Mouse (Mus musculus) midbrain, embryonic 13.5 days (tissue): ENCODE results near the gene Fam69a. TPM values are rescaled to one million over a fixed set of nuclear protein-coding genes. Genes with fewer than 3 reads are reported as not detected.

Source experiments
- ATAC-seq: fragments of 200-750 bp; cut with Nextera tagmentation; 2 replicates; pipeline ENCODE4 v1.8.0; 2017; ENCODE audit warnings: mild to moderate bottlenecking, moderate TSS enrichment, moderate library complexity
- H3K27ac ChIP-seq: fragments of 300-500 bp; sonication (generic); 2 replicates; pipeline ENCODE4 v1.5.1; 2015; ENCODE audit warnings: inconsistent platforms, mild to moderate bottlenecking, moderate library complexity
- H3K27me3 ChIP-seq: fragments of 300-500 bp; sonication (generic); 2 replicates; pipeline ENCODE4 v1.6.1; 2015; ENCODE audit warnings: mild to moderate bottlenecking, inconsistent platforms
- H3K36me3 ChIP-seq: fragments of 300-500 bp; sonication (generic); 2 replicates; pipeline ENCODE4 v1.6.1; 2015; ENCODE audit warnings: mild to moderate bottlenecking, inconsistent platforms
- H3K4me1 ChIP-seq: fragments of 300-500 bp; sonication (generic); replicated peaks from 2 replicates; pipeline ENCODE4 v1.6.1; 2015; ENCODE audit warnings: inconsistent platforms
- H3K4me2 ChIP-seq: fragments of 300-500 bp; sonication (generic); replicated peaks from 2 replicates; pipeline ENCODE4 v1.6.1; 2015; ENCODE audit warnings: moderate library complexity, mild to moderate bottlenecking, inconsistent platforms
- H3K4me3 ChIP-seq: fragments of 300-500 bp; sonication (generic); replicated peaks from 2 replicates; pipeline ENCODE4 v1.5.1; 2015; ENCODE audit warnings: mild to moderate bottlenecking, inconsistent platforms
- H3K9ac ChIP-seq: fragments of 300-500 bp; sonication (generic); replicated peaks from 2 replicates; pipeline ENCODE4 v1.6.1; 2015; ENCODE audit warnings: mild to moderate bottlenecking, inconsistent platforms
- H3K9me3 ChIP-seq: fragments of 300-500 bp; sonication (generic); 2 replicates; pipeline ENCODE4 v1.6.1; 2016; ENCODE audit warnings: mild to moderate bottlenecking, inconsistent platforms
- WGBS: fragments of 180-500 bp; shearing (Covaris S2); methylation state at CpG from one replicate; pipeline ENCODE4 v1.1.7; 2015; 5-methylcytosine and 5-hydroxymethylcytosine counted together
- polyA plus RNA-seq: library from polyadenylated mRNA; unstranded; fragments of >200 nt; fragmentation: Nextera tagmentation; extraction: Ambion mirVana; gene quantifications from 2 replicates; pipeline ENCODE4 v1.2.1, GENCODE M21; 2015

The Fam69a gene
- polyA plus RNA-seq, 1 experiment from 2014 or later: 36.0 TPM

- Histone ChIP-seq H3K4me3 (no peak overlapping the region), H3K4me1 (no peaks in the 10 kb centered on the region), H3K36me3 (no peaks in the 10 kb centered on the region), H3K9me3 (no peaks in the 10 kb centered on the region), H3K9ac (no peak overlapping the region), H3K27me3 (no peaks in the 10 kb centered on the region), H3K4me2 (no peak overlapping the region), H3K27ac (no peak overlapping the region)
- ATAC-seq: no peak
- 49% methylated on average over 2 of the region's 2 CpGs for WGBS
Observed at GRCm38 (mm10) chr5:108009721-108010120, 22.8 kb upstream of the Fam69a start.

- no peaks in the 10 kb centered on the region for H3K9me3 ChIP-seq
- H3K27me3 ChIP-seq: no peaks in the 10 kb centered on the region
- no peak overlapping the region for H3K9ac ChIP-seq
- no peak for ATAC-seq
- no peaks in the 10 kb centered on the region for H3K36me3 ChIP-seq
- no peak overlapping the region for H3K27ac ChIP-seq
- no peaks in the 10 kb centered on the region for H3K4me1 ChIP-seq
- WGBS: 79% methylated on average over 2 of the region's 2 CpGs
- H3K4me3 ChIP-seq: no peak overlapping the region
- no peak overlapping the region for H3K4me2 ChIP-seq
Observed at GRCm38 (mm10) chr5:108005134-108005533, 18.2 kb upstream of the Fam69a start.

GRCm38 (mm10) chr5:108002734-108003133 is 15.8 kb upstream of the Fam69a start:
- Histone ChIP-seq H3K27ac (no peak overlapping the region), H3K9ac (no peak overlapping the region), H3K4me2 (no peak overlapping the region), H3K27me3 (no peaks in the 10 kb centered on the region), H3K9me3 (no peaks in the 10 kb centered on the region), H3K4me3 (no peak overlapping the region), H3K4me1 (no peaks in the 10 kb centered on the region), H3K36me3 (no peaks in the 10 kb centered on the region)
- no peak for ATAC-seq
- 74% methylated on average over 5 of the region's 5 CpGs for WGBS

- ATAC-seq: peak; percentile 76
- 21% methylated on average over 20 of the region's 20 CpGs for WGBS
Observed at GRCm38 (mm10) chr5:108000776-108001548, 14.1 kb upstream of the Fam69a start.

GRCm38 (mm10) chr5:107997717-107998116 is 10.8 kb upstream of the Fam69a start:
- no peak overlapping the region for H3K4me3 ChIP-seq
- H3K27ac ChIP-seq: no peak overlapping the region
- no peak for ATAC-seq
- no peaks in the 10 kb centered on the region for H3K36me3 ChIP-seq
- WGBS: 74% methylated on average over 7 of the region's 7 CpGs
- H3K9ac ChIP-seq: no peak overlapping the region
- H3K4me2 ChIP-seq: no peak overlapping the region
- H3K27me3 ChIP-seq: no peaks in the 10 kb centered on the region
- no peaks in the 10 kb centered on the region for H3K9me3 ChIP-seq
- no peaks in the 10 kb centered on the region for H3K4me1 ChIP-seq

More at GRCm38 (mm10) chr5:108000776-108001548, 14.1 kb upstream of the Fam69a start:
- Histone ChIP-seq H3K4me3 (peak overlapping the region; percentile 48), H3K4me2 (peak overlapping the region; percentile 51), H3K27me3 (no peaks in the 10 kb centered on the region), H3K9me3 (no peaks in the 10 kb centered on the region), H3K27ac (peak overlapping the region; percentile 54), H3K9ac (peak overlapping the region; percentile 58), H3K36me3 (no peaks in the 10 kb centered on the region), H3K4me1 (no peaks in the 10 kb centered on the region)

GRCm38 (mm10) chr5:107995936-107996335 is 9.1 kb upstream of the Fam69a start:
- H3K36me3 ChIP-seq: no peaks in the 10 kb centered on the region
- H3K4me2 ChIP-seq: no peak overlapping the region
- no peaks in the 10 kb centered on the region for H3K4me1 ChIP-seq
- H3K27ac ChIP-seq: no peak overlapping the region
- 92% methylated on average over 2 of the region's 2 CpGs for WGBS
- no peaks in the 10 kb centered on the region for H3K9me3 ChIP-seq
- no peak for ATAC-seq
- no peak overlapping the region for H3K9ac ChIP-seq
- H3K4me3 ChIP-seq: no peak overlapping the region
- H3K27me3 ChIP-seq: no peaks in the 10 kb centered on the region

- peak overlapping the region; percentile 91; the same call in 1 of the 2 replicates for H3K9ac ChIP-seq
- H3K27me3 ChIP-seq: no peaks in the 10 kb centered on the region
- H3K4me1 ChIP-seq: peaks cover 18% of the 10 kb centered on the region
- peak overlapping the region; percentile 89 for H3K4me3 ChIP-seq
- H3K4me2 ChIP-seq: peak overlapping the region; percentile 67
- H3K36me3 ChIP-seq: no peaks in the 10 kb centered on the region
- peak; percentile 24; the same call in 1 of the 2 replicates for ATAC-seq
- H3K27ac ChIP-seq: no peak overlapping the region
- H3K9me3 ChIP-seq: no peaks in the 10 kb centered on the region
- WGBS: 20% methylated on average over 5 of the region's 5 CpGs
Observed at GRCm38 (mm10) chr5:107987835-107988251, 958 bp upstream of the Fam69a start.

- under 1% methylated on average over 39 of the region's 54 CpGs for WGBS
- Histone ChIP-seq H3K27ac (peak overlapping the region; percentile 97), H3K9ac (peak overlapping the region; percentile 91), H3K36me3 (no peaks in the 10 kb centered on the region), H3K4me1 (peaks cover 18% of the 10 kb centered on the region), H3K4me2 (peak overlapping the region; percentile 67), H3K27me3 (no peaks in the 10 kb centered on the region), H3K9me3 (no peaks in the 10 kb centered on the region), H3K4me3 (peak overlapping the region; percentile 89)
- peak; percentile 87 for ATAC-seq
Observed at GRCm38 (mm10) chr5:107986255-107986966, 474 bp downstream of the Fam69a start.

- Histone ChIP-seq H3K4me3 (no peak overlapping the region), H3K9me3 (no peaks in the 10 kb centered on the region), H3K27me3 (no peaks in the 10 kb centered on the region), H3K9ac (no peak overlapping the region), H3K4me2 (no peak overlapping the region), H3K27ac (no peak overlapping the region), H3K36me3 (no peaks in the 10 kb centered on the region), H3K4me1 (peaks cover 18% of the 10 kb centered on the region)
- 94% methylated on average over 5 of the region's 5 CpGs for WGBS
- ATAC-seq: no peak
Observed at GRCm38 (mm10) chr5:107983946-107984345, 2.9 kb downstream of the Fam69a start.

- H3K4me1 ChIP-seq: peaks cover 13% of the 10 kb centered on the region
- no peak overlapping the region for H3K27ac ChIP-seq
- WGBS: 88% methylated on average over 3 of the region's 3 CpGs
Observed at GRCm38 (mm10) chr5:107982016-107982415, 4.9 kb downstream of the Fam69a start.

GRCm38 (mm10) chr5:107979901-107980300 is 7.0 kb downstream of the Fam69a start:
- no peak for ATAC-seq
- WGBS: 87% methylated on average over 1 of the region's 1 CpGs
- Histone ChIP-seq H3K27me3 (no peaks in the 10 kb centered on the region), H3K4me3 (no peak overlapping the region), H3K9ac (no peak overlapping the region), H3K36me3 (no peaks in the 10 kb centered on the region), H3K4me1 (0 out of 2 replicates have a peak, but pooled peaks cover under 1% of the 10 kb centered on the region), H3K27ac (no peak overlapping the region), H3K9me3 (no peaks in the 10 kb centered on the region), H3K4me2 (no peak overlapping the region)

More at GRCm38 (mm10) chr5:107982016-107982415, 4.9 kb downstream of the Fam69a start:
- Histone ChIP-seq H3K4me2 (no peak overlapping the region), H3K9me3 (no peaks in the 10 kb centered on the region), H3K36me3 (no peaks in the 10 kb centered on the region), H3K27me3 (no peaks in the 10 kb centered on the region), H3K9ac (no peak overlapping the region), H3K4me3 (no peak overlapping the region)
- no peak for ATAC-seq

- no peak overlapping the region for H3K9ac ChIP-seq
- no peak for ATAC-seq
- 90% methylated on average over 6 of the region's 6 CpGs for WGBS
- H3K9me3 ChIP-seq: no peaks in the 10 kb centered on the region
- H3K27me3 ChIP-seq: no peaks in the 10 kb centered on the region
- no peak overlapping the region for H3K4me3 ChIP-seq
- no peak overlapping the region for H3K27ac ChIP-seq
- H3K4me2 ChIP-seq: no peak overlapping the region
- no peaks in the 10 kb centered on the region for H3K36me3 ChIP-seq
- peaks cover 1% of the 10 kb centered on the region; the same call in 1 of the 2 replicates for H3K4me1 ChIP-seq
Observed at GRCm38 (mm10) chr5:107978289-107979035, 8.4 kb downstream of the Fam69a start.
